Mouse (Mus musculus) brain, embryonic 14.5 days (tissue): Measurements from ENCODE around the gene Pax5.

Source experiments
- CTCF ChIP-seq: fragments of 200-500 bp; IDR thresholded peaks from 2 replicates; pipeline ENCODE4 v1.5.1; 2012; ENCODE audit warnings: inconsistent platforms, mild to moderate bottlenecking, moderate library complexity, borderline replicate concordance; ENCODE audit not compliant: insufficient read depth, insufficient read length; ENCODE audit errors: extremely low read depth
- POLR2A ChIP-seq: fragments of 200-500 bp; IDR thresholded peaks from 2 replicates; pipeline ENCODE4 v1.6.1; 2012; ENCODE audit warnings: mild to moderate bottlenecking, inconsistent platforms, borderline replicate concordance; ENCODE audit not compliant: poor library complexity, insufficient read depth, insufficient read length, severe bottlenecking; ENCODE audit errors: extremely low read depth

DNA sequence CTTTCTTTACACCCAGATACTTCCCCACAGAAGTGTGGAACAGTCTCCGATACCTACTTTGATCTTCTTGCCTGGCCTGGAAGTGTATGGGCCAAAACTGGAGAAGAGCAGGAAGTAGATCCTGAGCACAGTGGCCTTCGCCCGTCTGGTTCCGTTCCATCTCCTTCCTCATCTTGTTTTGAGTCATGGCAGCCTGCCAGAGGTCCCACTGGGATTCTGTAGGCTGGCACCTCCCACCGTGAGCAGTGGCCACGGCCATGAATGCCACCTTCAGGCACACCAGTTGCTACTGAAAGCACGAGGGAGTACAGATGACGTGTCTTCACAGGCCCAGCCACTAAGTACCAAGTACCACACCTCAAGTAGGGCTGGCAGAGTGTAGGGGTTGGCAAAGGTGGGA, 222.1 kb downstream of the Pax5 start:
- TF ChIP-seq CTCF, result no peak
- TF ChIP-seq POLR2A, result no peak
